Mouse (Mus musculus) neural tube, embryonic 10.5 days (tissue): ENCODE measurements at regions not wholly inside any gene's neighbourhood (a gene's known extent, or its start where the extent isn't known, plus 50 kb on each side); places are given as distances from the start of the nearest gene placed in this dataset.
A peak's percentile ranks its signal among the peaks of the same experiment; 100 is the strongest.

ENCODE experiments used
- DNase-seq: peaks from one replicate; pipeline ENCODE4 v3.0.0-alpha.2; 2017; ENCODE audit warnings: low spot score; ENCODE audit errors: extremely low spot score

DNA sequence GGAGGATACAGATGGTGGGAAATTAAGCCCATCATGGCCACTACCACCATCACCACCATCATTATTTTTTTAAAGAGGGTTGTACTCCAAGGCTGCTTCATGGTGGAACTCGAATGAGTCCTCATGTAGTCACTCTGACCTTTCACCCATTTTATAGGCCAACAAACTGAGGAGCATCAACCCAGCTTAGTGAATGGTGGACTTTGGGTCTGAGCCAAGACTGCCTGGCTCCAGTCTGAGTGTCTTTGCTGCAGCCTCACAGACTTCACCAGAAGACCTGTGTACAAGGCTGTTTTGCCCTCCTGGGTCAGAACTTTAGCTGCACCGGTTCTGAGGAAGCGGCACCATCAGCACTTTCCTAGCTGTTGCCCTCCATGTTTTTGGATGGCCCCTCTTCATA lies 184.4 kb downstream of the Emx2 start:
- DNase-seq, result no peak

DNA sequence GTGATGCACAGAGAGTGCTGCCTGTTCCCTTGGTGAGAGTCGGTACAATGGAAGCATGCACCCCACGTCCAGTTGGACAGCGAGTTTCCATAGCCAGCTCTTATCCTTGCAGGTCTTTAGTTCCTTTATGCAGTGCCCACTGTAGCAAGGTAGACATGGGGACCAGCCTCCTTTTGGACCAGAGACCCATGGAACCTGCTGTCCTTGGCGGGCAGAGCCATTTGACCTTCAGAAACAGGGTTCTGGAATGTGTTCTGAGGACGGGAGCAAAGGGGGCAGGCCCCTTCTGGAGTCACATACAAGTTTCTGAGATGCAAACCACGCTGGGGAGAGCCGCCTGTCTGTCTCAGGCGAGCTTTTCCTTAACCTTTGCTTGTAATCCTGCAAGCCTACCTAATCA lies 188.1 kb downstream of the Emx2 start:
- DNase-seq, result no peak

DNA sequence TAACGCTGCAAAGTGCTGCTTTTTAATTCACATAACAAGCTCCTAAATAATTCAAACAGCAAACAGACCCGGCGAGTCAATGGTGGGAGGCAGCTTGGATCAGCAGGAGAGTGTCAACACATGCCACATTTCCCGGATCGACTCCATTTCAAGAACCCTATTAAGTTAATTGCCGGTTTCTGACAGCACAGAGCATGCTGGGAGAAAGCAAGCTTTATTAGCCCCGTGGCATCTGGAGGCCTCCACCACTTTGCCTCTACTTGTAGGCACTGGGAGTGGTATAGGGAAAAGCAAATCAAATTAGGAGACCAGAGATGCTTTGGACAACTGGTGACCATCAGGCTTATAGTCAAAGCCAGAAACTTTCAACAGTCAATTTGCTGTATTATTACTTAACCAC lies 188.5 kb downstream of the Emx2 start:
- DNase-seq, result no peak

DNA sequence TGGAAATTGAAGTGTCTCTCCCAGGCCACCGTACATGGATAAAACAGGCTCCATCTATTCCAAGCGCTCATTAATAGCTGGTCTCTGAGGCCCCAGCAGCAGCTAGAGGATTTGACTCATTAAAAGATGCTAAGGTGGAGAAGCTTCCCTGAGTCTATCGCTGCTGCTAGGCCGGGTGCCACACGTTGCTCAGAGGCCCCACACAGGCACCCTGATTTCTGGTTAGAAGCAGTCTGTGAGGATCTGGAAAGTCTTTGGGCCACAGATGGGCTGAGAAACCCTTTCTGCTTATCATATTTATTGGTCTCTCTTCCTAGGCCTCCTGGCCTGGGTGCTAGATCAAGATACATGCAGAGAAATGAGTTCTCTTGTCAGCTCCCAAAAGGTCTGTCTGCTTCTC lies 191.2 kb downstream of the Emx2 start:
- DNase-seq, result no peak

DNA sequence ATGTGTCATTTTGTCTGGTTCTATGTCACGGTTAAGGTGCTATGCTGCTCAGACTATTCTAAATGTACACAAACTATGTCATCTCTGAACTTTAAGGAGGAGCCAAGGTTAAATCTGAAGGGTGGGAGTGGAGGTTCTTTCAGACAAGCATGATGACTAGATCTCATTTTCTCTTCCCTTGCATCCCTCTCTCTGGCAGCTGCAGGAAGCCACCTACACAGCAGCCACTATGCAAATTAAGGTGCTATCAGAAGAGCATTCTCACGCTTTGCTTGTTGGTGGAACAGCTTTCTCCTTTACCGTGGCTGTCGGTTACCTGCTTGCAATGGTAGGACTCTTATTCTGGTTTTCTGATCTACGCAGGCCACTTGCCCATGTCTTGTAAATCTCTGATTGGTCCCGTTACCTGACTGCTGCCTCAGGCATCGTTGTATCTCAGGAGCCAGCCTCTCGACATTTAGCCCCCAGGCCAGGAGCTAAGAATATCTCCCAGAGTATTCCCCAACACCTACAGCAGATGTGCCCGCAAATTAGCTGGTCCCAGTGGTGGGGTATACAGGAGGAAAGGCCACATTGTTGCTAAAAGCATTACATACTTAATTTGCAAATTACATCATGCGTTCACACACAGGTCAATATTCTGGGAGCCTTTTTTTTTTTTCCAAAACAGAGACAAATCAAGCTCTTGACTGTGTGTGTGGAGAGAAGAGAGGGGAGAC lies 192.6 kb downstream of the Emx2 start:
- DNase-seq, result no peak

DNA sequence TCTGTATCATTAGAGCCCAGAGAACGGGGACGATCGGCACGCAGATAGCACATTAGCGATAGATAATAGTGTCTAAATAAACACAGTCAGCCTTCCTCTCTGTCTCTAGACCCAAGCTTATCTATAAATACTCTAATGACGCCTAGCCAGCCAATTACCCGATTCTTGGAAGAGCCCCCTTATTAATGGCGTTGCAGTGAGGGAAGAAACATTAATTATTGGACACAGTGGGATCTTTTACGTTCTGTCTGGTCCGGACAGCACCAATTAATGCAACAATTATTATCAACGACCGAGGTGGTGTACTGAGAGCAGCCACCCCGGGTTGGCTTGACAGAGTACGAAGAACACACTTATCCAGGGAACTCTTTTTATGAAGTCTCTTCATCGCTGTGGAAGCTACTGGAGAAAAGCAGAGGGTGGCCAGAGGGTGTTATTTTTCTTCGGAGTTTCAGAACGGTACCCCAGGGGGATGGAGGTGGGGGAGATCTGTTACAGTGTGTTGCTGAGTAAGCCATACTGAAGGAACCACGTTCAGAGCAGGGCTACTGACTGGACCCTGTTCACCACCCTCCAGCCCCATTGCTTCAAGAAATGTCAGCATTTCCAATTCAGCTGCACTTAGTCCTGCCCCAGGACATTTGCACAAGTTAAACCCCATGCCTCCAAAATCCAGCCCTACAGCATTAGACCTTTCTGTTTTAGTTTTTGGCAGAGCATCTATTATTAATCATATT lies 195.6 kb downstream of the Emx2 start:
- no peak for DNase-seq

DNA sequence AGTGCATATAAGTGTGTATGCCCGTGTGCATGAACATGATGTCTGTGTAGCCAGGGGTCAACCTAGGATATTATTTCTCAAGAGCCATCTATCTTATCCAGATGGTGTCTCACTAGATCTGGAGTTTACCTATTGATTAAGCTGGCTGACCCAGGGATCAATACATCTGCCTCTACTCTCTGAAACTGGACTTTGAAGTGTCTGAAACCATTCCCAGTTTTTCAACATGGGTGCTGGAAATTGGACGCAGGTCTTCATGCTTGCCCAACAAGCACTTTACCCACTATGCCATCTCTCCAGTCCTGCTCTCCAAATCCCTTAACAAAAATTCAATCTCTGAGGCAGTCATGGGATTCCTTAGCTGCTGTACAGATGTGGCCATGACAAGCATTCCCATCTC lies 197.1 kb downstream of the Emx2 start:
- DNase-seq, result no peak

DNA sequence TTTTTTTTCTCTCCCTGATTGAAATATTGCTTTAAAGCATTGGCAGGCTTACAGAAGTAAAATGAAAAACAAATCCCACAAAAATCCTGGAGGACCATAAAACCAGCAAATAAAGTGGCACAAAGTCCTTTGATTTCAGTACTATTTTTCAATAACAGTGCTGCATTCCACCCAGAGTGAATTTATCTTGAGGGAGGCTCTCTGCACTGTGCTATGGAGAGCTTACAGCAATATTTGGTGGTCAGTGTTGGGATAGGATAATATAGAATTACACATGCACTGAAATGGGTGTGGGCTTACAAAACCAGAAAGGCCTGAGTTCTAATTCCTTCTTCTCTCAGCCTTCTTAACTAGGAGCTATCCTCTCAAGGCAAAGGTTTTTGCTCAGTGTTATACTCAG lies 211.6 kb downstream of the Emx2 start:
- DNase-seq, result no peak

DNA sequence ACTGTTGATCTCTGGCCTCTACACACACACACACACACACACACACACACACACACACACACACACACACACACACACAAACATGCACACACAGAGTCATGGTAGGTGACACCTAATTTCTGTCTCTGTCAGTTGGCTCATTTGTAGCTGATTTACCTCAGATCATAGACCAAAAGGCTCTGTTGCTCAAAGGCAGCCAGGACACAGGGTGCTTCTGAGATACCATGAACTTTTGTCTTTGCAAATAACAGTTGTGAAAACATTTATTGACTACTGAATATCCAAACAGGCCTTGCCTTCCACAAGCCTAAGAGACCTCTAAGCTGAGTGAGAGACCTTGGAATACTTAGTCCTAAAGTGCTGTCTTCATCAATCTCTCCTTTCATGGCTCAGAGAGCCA lies 215.4 kb downstream of the Emx2 start:
- no peak for DNase-seq

DNA sequence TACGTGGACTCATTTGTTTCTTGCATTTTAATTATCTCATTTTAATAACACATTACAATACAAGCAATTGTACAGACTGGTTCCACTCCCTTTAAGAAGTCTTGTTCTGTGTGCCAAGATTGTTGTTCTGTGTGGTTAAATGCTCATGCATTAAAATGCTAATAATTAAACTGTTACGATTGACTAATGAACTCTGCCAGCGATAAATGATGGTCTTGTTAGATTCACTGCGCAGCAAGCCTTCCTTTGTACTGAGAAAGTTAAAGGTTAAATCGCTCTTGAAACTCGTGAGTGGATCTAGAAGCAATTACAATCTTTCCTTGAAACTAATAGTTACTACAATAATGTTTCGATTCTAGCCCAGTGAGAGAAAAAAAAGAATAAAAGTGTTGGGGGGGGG lies 221.0 kb downstream of the Emx2 start:
- DNase-seq, result no peak

DNA sequence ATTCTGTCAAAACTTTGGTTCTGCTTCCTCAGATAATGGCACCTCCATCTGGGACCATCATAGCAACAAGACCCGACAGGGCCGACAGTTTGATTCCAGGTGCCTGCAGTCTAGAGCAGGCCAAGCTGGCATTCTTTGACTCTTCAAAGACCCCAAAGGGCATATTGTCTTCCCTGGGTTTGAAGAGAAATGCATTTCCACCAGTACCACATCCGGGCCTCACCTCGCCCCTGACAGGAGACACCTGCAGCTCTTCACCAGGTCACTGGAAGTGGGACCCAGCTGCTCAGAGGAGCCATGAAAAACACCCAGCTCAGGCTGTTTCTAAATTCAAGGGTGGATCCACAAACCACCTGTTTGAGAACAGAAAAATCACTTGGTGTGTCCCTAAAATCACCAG lies 222.2 kb downstream of the Emx2 start:
- no peak for DNase-seq

DNA sequence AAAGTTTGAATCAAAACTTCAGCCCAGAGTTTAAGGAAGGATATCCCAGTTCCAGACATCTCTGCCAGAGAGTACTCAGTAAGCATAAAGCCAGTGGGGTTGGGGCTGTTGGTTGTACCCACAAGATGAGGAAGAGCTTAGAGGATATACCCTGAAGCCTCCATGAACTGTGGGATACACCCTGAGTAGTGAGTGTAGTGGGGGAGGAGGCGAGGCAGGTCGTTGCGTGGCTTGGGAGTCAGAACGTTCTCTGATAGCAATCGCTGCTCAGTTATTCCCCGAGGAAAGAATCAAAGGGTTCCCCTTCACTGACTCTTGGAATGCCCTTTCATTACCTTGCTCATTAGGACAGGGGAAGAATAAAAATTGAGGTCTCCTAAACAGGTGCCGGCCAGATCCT lies 226.1 kb downstream of the Emx2 start:
- DNase-seq, result no peak

DNA sequence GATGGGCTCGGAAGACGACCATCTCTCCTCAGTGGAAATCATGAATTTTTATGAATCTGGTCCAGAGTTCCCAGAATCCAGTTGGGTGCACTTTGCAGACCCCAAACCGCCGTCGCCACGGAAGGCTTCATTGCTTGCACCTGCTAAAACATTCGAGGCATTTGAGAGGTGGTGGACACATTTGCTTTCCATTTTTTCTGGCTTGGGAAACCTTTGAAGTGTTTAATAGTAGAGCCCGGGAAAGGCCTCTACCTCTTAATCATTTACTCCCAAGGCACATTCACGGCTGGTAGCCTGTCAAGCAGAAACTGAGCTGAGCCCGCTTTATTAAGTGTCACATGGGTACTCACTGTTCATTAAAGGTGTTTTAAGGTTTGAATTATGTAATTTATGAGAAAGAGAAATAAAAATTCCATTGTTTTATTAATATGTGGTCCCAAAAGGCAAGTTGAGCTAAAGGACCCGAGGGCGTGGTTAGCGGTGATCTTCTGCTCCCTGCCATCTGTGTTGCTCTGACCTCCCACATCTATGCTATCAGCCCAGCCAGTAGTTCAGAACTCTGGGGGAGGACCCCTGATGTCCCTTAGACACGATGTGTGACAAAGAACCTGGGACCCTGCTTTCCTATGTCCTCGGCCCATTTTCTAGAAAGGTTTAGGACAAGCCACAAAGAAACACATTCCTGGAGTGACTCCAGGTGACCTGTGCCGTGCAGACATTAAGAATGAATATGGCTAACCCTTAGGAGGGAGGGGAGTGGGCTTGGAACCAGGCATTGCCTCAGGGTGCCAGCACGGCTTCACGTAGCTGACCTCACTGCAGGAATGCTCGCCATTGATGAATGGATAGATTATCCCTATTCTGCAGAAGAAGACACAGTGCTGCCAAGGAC lies 227.9 kb downstream of the Emx2 start:
- DNase-seq, result no peak

DNA sequence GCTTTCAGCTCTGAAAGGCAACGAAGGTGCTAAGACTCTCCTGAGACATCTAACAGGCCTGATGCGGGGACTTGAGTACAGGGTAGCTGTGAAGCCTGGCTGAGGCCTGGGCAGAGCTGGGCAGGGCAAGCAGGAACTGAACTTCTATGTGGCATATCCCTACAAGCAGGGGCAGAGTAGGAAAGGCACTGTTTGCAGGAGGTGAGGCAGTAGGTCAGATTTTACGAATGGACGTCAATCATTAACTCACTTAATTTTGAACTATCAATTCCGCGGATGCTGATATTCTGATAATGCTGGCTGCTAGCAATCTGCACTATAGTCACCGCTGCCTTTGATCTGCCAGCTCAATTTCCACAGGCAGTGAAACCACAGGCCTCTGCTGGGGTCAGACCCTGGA lies 229.0 kb downstream of the Emx2 start:
- no peak for DNase-seq

DNA sequence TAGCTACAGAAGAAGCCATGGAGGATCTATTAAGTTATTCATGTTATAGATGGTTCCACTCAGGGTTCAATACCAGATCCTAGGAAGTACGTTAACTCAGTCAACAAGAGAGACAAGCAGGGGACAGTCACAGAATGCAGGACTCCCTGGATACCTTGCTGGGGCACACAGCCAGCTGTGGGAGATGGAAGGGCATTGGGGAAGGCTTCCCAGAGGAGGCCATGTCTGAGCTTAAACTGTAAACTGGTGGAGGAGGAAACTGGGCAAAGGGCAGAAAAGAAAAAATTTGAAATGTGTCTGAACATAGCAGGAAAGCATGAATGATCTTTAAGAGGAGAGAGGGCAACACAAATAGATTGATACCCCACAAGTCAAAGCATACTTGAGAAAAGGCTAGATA lies 229.5 kb downstream of the Emx2 start:
- DNase-seq, result no peak

DNA sequence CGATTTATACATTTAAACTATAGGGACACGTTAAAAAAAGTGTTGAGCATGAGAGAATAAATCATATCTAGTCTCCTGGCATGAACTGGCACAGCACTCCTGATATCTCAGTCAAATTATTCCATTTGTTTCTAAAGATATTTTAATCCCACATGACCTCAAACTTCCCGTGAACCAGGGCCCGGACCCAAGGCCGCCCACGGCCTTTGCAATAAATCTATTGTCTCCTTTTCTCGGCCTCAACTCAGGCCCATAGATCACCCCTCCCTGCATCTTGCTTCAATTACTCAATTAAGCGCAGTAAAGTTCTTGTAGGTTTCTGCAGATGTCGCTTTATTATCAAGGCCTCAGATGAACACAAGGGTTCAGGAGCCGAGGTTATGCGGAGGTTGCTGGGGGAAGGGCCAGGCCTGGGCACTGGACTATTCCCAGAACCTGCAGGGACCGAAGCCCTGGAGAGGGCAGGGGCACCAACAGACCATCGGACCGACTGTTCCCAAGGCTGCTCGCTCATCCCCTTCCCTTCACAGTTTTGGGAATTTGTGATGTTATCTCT lies 233.4 kb downstream of the Emx2 start:
- DNase-seq, result peak; percentile 23

DNA sequence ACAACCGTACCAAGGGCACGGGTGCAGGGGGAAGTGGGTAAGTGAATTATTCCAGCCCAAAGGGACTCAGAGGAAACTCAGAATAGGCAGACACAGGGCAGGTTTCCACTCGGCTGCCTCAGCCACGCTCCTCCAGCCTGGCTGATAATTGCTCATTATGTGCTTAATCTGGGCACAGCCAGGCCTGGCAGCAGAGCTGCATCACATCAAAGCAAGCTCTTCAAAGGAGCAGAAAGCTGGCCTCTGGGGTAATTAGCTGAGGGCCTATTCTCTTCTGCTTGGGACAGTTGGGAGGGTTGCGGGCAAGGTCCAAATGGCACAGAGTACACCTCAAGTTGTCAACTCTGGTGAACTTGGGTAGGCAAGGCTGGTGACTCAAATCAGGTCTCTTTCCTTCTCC lies 239.5 kb downstream of the Emx2 start:
- no peak for DNase-seq

DNA sequence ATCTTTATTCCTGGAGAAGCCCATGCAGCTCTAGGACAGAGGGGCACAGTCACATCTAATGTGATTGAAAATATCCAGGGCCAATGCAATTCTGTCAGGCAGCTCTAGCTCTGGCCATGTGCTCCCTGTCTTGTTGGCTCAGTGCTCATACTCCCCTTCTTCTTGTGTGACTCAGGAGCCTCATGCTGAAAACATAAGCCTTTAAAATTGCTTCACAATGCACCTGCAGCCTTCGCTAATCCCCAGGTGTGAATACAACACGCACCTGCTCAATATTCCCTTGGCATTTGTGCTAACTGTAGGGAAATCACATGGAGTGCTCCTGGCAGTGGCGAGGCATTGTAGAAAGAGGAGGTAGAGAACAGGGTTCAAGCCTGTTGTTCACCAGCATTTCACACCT lies 242.0 kb downstream of the Emx2 start:
- DNase-seq, result no peak

DNA sequence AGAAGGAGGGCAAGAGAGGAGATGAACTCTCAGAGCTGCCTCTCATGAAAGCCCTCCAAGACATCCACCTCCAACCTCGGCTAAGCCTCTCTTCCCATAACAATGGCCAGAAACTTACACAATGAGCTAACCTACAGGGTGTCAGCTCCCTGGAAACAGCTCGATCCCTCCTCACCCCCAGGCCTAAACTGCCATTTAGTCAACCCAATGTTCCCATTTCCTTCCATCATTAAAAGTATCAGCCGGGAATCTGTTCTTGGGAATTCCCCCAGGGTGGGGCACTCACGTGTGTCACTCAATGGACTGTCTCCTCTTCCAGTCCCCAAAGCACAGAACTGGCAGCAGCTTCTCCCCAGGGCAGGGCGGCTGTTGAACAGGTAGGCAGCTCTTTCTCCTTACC lies 236.3 kb downstream of the Rab11fip2 start:
- DNase-seq, result no peak

DNA sequence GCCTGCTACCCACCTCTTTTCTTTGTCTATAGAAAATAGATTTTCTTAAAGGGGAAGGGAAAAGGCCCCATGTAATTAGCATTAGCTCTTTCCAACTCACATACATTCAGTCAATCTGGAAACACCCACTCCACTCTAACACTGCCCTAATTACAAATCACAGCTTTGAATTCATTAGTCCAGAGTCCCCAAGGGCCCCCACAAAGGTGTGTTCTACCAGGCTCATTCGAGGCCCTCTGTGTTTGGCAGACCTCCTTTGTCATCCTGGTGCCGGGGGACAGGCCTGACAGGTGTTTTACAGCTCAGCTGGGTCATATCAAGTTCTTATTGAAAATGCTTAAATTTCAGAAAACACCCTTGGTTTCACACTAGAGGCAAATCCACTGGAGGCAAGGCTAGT lies 234.3 kb downstream of the Rab11fip2 start:
- DNase-seq, result no peak

DNA sequence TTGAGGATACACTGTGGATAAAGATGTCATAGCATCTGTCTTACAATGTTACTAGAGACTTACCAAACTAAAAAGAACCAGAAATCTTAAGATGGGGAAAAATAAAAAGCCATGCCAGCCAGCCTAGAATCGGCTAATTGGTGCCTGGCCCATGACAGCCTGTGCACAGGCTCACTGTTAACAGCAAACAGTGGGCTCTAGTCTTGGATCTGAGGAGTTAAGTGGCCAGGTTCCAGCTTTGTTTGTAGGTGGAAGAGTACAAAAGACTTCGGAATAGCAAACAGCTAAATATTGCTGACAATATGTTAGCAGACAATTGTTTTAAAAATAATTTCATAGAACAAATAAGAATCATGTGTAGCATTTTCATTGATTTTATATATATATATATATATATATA lies 228.4 kb downstream of the Rab11fip2 start:
- DNase-seq, result no peak
